Mouse (Mus musculus) liver, embryonic 14.5 days (tissue): Measurements from ENCODE around the gene Cttnbp2. TPM values are rescaled to one million over a fixed set of nuclear protein-coding genes. Genes with fewer than 3 reads are reported as not detected.

Experiments
- ATAC-seq: fragments of 200-750 bp; cut with Nextera tagmentation; 2 replicates; pipeline ENCODE4 v1.8.0; 2017; ENCODE audit warnings: moderate number of reproducible peaks, mild to moderate bottlenecking, moderate library complexity; ENCODE audit not compliant: insufficient read depth
- DNase-seq, 3 experiments: peaks; one replicate each; pipeline ENCODE4 v3.0.0-alpha.2; 2012 to 2013; ENCODE audit warnings: low read depth in 3 of 3, low spot score in 3 of 3
- H3K27ac ChIP-seq: fragments of 300-500 bp; sonication (generic); 2 replicates; pipeline ENCODE4 v1.5.1; 2014; ENCODE audit warnings: moderate library complexity, mild to moderate bottlenecking, control low read depth, inconsistent platforms
- H3K27me3 ChIP-seq: fragments of 300-500 bp; sonication (generic); 2 replicates; pipeline ENCODE4 v1.6.1; 2014; ENCODE audit warnings: mild to moderate bottlenecking, low read length, moderate library complexity; ENCODE audit not compliant: control insufficient read depth, insufficient read depth
- H3K36me3 ChIP-seq: fragments of 300-500 bp; sonication (generic); replicated peaks from 2 replicates; pipeline ENCODE4 v1.6.1; 2014; ENCODE audit warnings: low read depth; ENCODE audit not compliant: control insufficient read depth, insufficient read depth
- H3K4me1 ChIP-seq, 2 experiments: fragments of 200-500 bp in 1 of 2; fragments of 300-500 bp in 1 of 2; sonication (generic) in 1 of 2; replicated peaks; 2 replicates each; pipeline ENCODE4 v1.6.1; 2012 to 2014; ENCODE audit warnings: antibody characterized with exemption in 1 of 2, inconsistent platforms in 1 of 2, low read length in 1 of 2; ENCODE audit not compliant: control insufficient read depth in 2 of 2, insufficient read depth in 2 of 2
- H3K4me2 ChIP-seq: fragments of 300-500 bp; sonication (generic); 2 replicates; pipeline ENCODE4 v1.6.1; 2014; ENCODE audit warnings: low read depth, mild to moderate bottlenecking, control low read depth, moderate library complexity
- H3K4me3 ChIP-seq, 2 experiments: fragments of 200-500 bp in 1 of 2; fragments of 300-500 bp in 1 of 2; sonication (generic) in 1 of 2; 2 replicates each; pipeline ENCODE4 v1.5.1; 2012 to 2014; ENCODE audit warnings: low read depth in 2 of 2, low read length in 2 of 2, mild to moderate bottlenecking in 2 of 2, control low read depth in 1 of 2, inconsistent platforms in 1 of 2, moderate library complexity in 1 of 2; ENCODE audit not compliant: insufficient read depth in 1 of 2
- H3K9ac ChIP-seq: fragments of 300-500 bp; sonication (generic); replicated peaks from 2 replicates; pipeline ENCODE4 v1.6.1; 2014; ENCODE audit warnings: mild to moderate bottlenecking, control low read depth, moderate library complexity
- H3K9me3 ChIP-seq: fragments of 300-500 bp; sonication (generic); 2 replicates; pipeline ENCODE4 v1.6.1; 2016; ENCODE audit warnings: low read length, mixed read lengths; ENCODE audit not compliant: control insufficient read depth
- CTCF ChIP-seq: IDR thresholded peaks from 2 replicates; pipeline ENCODE4 v1.5.1; 2016; ENCODE audit warnings: antibody characterized with exemption, low read depth, control low read depth
- EP300 ChIP-seq: IDR thresholded peaks from 2 replicates; pipeline ENCODE4 v1.6.1; 2016; ENCODE audit warnings: antibody characterized with exemption, low read depth
- WGBS: fragments of 180-500 bp; shearing (Covaris S2); extraction: QIAGEN DNeasy Blood & Tissue Kit; methylation state at CpG from one replicate; pipeline ENCODE4 v1.1.7; 2014; ENCODE audit not compliant: insufficient replicate concordance; 5-methylcytosine and 5-hydroxymethylcytosine counted together
- polyA plus RNA-seq, 2 experiments: library from polyadenylated mRNA; depleted of rRNA in 1 of 2; stranded (reverse) in 1 of 2; unstranded in 1 of 2; fragments of >200 nt; fragmentation: Nextera tagmentation in 1 of 2; extraction: Ambion mirVana in 1 of 2; gene quantifications; 2 replicates each; pipeline versions ENCODE4 v1.2.1 to v1.2.3; 2012 to 2014

Cttnbp2 gene
- polyA plus RNA-seq, 2 experiments: 0.30 to 1.6 TPM

DNA sequence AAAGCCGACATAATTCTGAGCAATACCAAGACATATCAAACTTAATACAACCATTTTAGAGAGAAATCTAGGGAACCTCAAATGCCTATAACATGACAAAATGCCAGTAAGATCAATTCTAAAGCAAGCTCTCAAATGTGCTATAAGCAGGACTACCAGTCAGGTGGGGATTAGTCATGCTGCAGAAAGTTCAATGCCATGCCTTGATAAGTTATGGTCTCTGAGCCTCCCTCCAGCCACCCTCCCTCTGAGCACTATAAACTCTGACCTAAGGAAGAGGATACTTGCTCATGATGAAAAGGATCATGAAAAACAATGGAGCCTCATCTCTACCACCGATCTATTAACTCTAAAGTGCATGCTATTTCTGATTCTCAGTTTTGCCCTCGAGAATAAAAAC, 82.3 kb downstream of the Cttnbp2 start:
- Histone ChIP-seq H3K4me3 (no peak overlapping the region), H3K9ac (no peak overlapping the region), H3K4me2 (no peak overlapping the region), H3K27ac (no peak overlapping the region), H3K36me3 (no peaks in the 10 kb centered on the region), H3K4me1 (peaks cover 20 to 35% of the 10 kb centered on the region in 2 experiments), H3K27me3 (no peaks in the 10 kb centered on the region), H3K9me3 (no peaks in the 10 kb centered on the region)
- 62% methylated on average over 3 of the region's 3 CpGs for WGBS
- ATAC-seq (no peak), DNase-seq (no peak)
- TF ChIP-seq EP300: no peak
- TF ChIP-seq CTCF: no peak

DNA sequence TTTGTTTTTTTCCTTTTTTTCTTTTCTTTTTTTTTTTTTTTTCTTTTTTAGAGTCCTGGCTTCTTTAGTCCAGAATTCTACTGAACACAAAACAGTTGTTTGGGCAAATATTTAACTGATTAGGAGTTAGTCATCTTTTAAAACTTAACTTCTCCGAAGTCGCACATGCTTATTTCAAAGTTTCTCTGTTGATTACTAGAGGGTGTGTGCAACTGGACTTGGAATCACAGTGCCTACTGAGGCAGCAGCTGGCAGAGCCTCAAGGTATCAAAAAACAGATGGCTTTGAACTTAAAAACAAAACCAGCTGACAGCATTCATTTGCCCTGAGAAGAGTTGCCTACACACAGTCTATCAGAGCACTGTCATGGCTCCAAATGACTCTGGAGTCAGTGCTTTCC, 82.8 kb downstream of the Cttnbp2 start:
- no peak overlapping the region for H3K4me2 ChIP-seq
- H3K9me3 ChIP-seq: no peaks in the 10 kb centered on the region
- peaks cover 20 to 35% of the 10 kb centered on the region in 2 experiments for H3K4me1 ChIP-seq
- DNase-seq (no peak), ATAC-seq (no peak)
- H3K27ac ChIP-seq: no peak overlapping the region
- no peaks in the 10 kb centered on the region for H3K27me3 ChIP-seq
- TF ChIP-seq EP300 (no peak), CTCF (no peak)
- 91% methylated on average over 2 of the region's 2 CpGs for WGBS
- no peak overlapping the region for H3K9ac ChIP-seq
- no peaks in the 10 kb centered on the region for H3K36me3 ChIP-seq
- H3K4me3 ChIP-seq: no peak overlapping the region

DNA sequence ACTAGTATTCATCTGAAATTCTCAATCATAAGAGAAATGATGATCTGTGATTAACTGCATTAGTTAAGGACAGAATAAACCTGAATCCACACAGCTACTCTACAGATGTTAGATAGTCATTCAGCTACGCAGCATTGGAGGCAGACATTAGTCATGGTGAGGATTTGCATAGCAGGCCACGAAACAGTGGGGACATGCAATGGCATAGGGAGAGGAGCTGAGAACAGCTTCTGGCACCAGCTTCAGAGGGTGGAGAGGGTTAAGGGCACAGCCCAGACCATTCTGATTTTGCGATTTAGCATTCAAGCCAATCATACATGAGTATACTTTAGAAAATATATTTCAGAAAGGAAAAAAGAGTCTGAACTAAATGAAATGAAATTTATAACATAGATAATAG, 84.6 kb downstream of the Cttnbp2 start:
- Histone ChIP-seq H3K4me3 (no peak overlapping the region), H3K9ac (no peak overlapping the region), H3K36me3 (no peaks in the 10 kb centered on the region), H3K4me1 (peaks cover 15 to 21% of the 10 kb centered on the region in 2 experiments), H3K9me3 (no peaks in the 10 kb centered on the region), H3K27me3 (no peaks in the 10 kb centered on the region), H3K4me2 (no peak overlapping the region), H3K27ac (no peak overlapping the region)
- WGBS: 65% methylated on average over 3 of the region's 3 CpGs
- TF ChIP-seq CTCF (no peak), EP300 (no peak)
- DNase-seq: no peak
- no peak for ATAC-seq

DNA sequence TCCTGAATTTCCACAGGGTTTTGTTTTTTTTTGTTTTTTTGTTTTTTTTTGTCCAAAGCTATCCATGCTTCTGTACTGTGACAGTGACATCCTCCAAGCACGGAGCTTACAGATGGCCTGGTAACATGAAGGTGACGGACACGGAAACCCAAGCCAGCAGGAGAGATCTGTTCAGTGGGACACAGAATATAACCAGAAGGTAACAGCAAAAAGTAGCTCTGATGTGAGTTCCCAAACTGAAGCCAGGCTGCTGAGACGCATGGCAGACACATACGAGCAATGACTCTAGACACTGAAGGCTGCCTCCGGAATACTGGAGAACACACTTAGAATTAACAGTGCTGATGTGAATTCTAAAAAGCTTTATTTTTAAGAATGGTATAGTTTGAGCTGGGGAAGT, 89.8 kb downstream of the Cttnbp2 start:
- ATAC-seq (no peak), DNase-seq (no peak)
- Histone ChIP-seq H3K27me3 (no peaks in the 10 kb centered on the region), H3K4me3 (no peak overlapping the region), H3K9ac (no peak overlapping the region), H3K4me1 (no peaks in the 10 kb centered on the region), H3K9me3 (no peaks in the 10 kb centered on the region), H3K27ac (no peak overlapping the region), H3K4me2 (no peak overlapping the region), H3K36me3 (no peaks in the 10 kb centered on the region)
- WGBS: 80% methylated on average over 6 of the region's 6 CpGs
- TF ChIP-seq EP300: no peak
- no peak for TF ChIP-seq CTCF

DNA sequence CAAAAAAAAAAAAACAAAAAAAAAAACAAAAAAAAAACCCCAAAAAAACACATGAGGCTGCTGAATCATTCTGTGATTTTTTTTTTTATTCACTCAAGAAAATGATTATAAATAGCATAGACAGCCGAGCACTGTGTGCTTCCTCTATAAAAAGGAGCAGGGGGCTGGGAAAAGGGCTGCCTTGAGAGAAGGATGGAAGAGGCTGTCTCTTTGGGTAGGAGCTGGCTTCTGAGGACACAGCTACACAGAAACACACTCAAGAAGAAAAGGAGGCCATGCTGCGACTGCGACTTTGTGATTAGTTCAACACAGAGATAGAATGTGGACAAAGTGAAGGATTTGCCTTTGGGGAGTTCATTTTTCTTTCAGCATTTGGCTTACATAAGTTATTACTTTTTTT, 90.3 kb downstream of the Cttnbp2 start:
- no peaks in the 10 kb centered on the region for H3K27me3 ChIP-seq
- H3K36me3 ChIP-seq: no peaks in the 10 kb centered on the region
- WGBS: 73% methylated on average over 3 of the region's 3 CpGs
- H3K9ac ChIP-seq: no peak overlapping the region
- no peak overlapping the region for H3K27ac ChIP-seq
- no peak overlapping the region for H3K4me3 ChIP-seq
- no peaks in the 10 kb centered on the region for H3K4me1 ChIP-seq
- ATAC-seq (no peak), DNase-seq (no peak)
- H3K9me3 ChIP-seq: no peaks in the 10 kb centered on the region
- no peak overlapping the region for H3K4me2 ChIP-seq
- TF ChIP-seq EP300 (no peak), CTCF (no peak)
